ENCODE assay signal across 8 mouse cellular contexts in the genomic region with DNA sequence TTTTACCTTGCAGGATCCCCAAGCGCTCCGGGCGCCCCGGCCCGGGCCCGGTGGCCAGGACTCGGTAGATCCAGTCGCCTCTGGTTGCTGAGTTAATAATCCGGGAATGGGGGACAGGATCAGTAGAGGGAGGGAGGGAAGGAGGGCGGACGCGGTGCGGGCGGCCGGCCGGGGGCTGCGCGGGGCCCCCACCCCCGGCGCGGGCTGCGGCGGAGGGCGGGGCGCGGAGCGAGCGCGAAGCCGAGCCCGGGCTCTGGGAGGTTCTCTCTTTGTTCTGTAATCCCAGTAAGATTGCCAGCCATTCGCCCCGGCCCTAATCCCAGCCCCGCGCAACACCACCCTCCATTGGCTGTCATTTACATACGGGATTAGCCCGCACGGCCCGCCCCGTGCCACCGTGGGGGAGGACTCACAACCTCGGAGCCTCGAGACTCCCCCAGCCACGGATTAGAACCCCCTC. TPM values are rescaled to one million over a fixed set of nuclear protein-coding genes. Genes with fewer than 3 reads are reported as not detected.
DNase-seq lines count a peak whose midpoint lies in the region; ATAC-seq and TF ChIP-seq lines count a peak whose summit lies in the region.

A gene (minus strand): TSS at position 214 of the 460 bp plus-strand sequence.

- TF ChIP-seq CTCF in left cerebral cortex, adult 2 months (IDR thresholded peaks at IDR 0.05): no peak

- peak within 1 kb of the TSS; percentile 80 for H3K27ac ChIP-seq in left cerebral cortex, adult 2 months

- peak within 1 kb of the TSS; percentile 81 for H3K4me3 ChIP-seq in left cerebral cortex, adult 2 months

- intact Hi-C loops in gastrocnemius, postnatal 14 days (cut with DNase I; ENCODE audit: low total_unique reads): no loop called here
- intact Hi-C loops in left cerebral cortex, adult 2 months (cut with DNase I): no loop called here

- DNase-seq in adipocyte (ENCODE audit: low spot score): peak; percentile 77
- peak; percentile 82 for DNase-seq in gastrocnemius, postnatal 14 days
- peak; percentile 52 for DNase-seq in induced T-regulatory cell, adult 2 months (ENCODE audit: low read depth)
- DNase-seq in left cerebral cortex, adult 2 months (ENCODE audit: extremely low spot score in 1 of 2, low spot score in 2 of 2): peak; percentile 70 to 76
- peak; percentile 81 to 87 for DNase-seq in lung, postnatal 4 days
- peak; percentile 73 to 76 for DNase-seq in right cerebral cortex, adult 2 months (ENCODE audit: low spot score in 2 of 2)

- ATAC-seq in common myeloid progenitor, adult 5-6 weeks (replicated peaks; ENCODE audit: low read depth, poor library complexity, severe bottlenecking): peak; percentile 70
- ATAC-seq in erythroid progenitor cell, adult 5-6 weeks (replicated peaks; ENCODE audit: low FRiP score, poor library complexity, severe bottlenecking): no peak

RNA-seq across cellular contexts. Expression of the gene that starts here (rescaled TPM):
- total RNA-seq in common myeloid progenitor, adult 5-6 weeks (2017): 14.6 and 28.2 TPM in 2 replicates
- total RNA-seq in gastrocnemius, postnatal 14 days (2021): 10 to 100 TPM in 1 of 2 experiments, 1 to 10 TPM in 1; 9.5 to 10.7 TPM
- total RNA-seq in left cerebral cortex, adult 2 months (2021): 10 to 100 TPM; 46.9 to 47.0 TPM
- total RNA-seq in erythroid progenitor cell, adult 5-6 weeks (2015; ENCODE audit: low replicate concordance): 6.3 and 19.1 TPM in 2 replicates
- 0.77 and 1.6 TPM in 2 replicates for total RNA-seq in erythroid progenitor cell, adult 5-6 weeks (2017; ENCODE audit: low replicate concordance)
